Mouse (Mus musculus): ENCODE results near the gene Ddn.
"Not testable (repeated sequence)": the region's sequence is repeated elsewhere in the genome, so short reads cannot be mapped to it uniquely, and the experiment has no call there.

Ddn gene

DNA sequence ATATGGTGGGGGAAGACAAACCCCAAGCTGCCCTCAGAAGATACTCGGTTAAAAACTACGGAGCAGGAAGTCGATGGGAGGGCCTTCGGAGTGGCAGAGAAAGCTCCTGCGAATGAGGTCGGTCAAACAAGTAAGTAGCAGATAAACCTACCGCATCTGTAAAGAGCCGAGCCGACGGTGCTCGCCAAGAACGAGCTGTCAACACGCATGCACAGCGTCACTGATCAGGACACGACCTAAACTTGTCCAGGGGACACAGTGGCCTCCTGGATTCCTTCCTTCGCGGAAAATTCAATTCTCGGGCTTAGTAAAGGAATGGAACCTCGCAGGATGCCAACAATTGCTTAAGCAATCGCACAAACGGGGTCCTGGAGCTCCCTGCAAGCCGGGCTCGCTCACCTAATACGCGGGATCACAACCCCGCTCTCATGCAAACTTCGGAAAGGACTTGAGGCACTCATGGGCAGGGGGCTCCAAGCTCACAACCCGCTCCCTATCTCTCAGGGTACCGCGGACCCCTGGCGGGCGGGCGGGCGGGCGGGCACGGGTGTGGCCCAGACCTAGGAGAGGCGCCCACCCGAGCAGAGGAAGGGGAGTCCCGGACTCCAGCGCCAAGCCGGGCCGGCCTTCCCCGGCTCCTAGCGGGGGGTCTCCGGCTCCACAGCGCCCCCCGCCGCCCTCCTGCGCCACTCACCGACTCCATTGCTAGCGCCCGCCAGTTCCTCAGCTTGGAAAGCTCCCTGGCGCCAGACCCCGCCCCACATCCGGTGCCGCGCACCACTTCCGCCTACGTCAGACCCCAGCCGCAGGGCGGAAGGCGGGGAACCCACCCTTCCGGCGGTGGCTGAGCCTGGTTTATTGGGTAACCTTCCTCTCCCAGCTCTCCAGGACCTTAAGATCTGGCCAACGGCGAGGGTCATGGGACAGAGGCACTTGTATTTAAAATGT is 21.7 kb upstream of the Ddn start, which contains the start of gene Prkag1:
Gene Prkag1 (minus strand): TSS at position 786 of the 948 bp plus-strand sequence.
- DNase-seq = peak; percentile 97 to 98

DNA sequence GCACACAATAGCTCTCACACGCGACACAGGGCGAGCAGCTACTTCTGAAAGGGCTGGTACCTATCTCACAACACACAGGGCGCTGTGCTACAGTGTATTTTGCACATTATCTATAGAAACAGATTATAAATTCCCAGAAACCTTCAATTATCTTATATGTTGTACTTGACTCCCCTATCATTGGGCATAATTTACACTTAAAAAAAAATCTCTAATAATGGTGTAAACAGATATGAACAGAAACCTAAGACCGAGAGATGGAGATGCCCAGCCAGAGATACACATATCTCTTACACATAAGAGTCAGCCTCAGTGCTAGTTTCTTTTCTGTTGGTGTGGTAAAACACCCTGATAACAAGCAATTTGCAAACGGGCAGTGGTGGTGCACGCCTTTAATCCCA is 18.3 kb upstream of the Ddn start:
- no peak for DNase-seq

DNA sequence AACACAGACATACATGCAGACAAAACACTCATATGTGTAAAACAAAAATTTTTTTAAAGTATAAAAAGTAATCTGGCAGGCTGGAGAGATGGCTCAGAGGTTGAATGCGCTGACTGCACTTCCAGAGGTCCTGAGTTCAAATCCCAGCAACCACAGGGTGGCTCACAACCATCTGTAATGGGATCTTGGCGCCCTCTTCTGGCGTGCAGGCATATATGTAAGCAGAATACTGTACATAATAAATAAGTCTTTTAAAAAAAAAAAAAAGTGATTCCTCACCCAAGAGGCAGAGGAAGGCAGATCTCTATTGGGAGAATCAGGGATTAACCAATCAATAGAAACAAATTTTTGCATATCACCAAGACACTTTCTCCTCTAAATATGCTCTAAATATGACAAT is 14.1 kb upstream of the Ddn start:
- no peak for DNase-seq

DNA sequence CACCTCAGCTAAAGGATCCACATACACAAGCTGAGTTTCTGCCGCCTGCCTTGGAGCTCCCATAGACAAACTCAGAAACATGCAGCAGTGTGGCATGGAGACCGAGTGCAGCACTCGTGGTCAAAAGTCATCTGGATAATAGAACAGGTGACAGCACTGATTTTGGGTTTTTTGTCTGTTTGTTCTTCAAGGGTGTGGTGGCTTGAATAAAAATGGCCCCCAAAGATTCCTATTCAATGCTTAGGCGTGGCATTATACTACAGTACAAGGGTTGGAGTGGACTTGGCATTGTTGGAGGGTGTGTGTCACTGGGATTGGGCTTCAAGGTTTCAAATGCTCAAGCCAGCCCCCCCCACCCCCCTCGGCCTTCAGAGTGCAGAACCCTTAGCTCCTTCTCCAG is 12.9 kb upstream of the Ddn start:
- DNase-seq = no peak

DNA sequence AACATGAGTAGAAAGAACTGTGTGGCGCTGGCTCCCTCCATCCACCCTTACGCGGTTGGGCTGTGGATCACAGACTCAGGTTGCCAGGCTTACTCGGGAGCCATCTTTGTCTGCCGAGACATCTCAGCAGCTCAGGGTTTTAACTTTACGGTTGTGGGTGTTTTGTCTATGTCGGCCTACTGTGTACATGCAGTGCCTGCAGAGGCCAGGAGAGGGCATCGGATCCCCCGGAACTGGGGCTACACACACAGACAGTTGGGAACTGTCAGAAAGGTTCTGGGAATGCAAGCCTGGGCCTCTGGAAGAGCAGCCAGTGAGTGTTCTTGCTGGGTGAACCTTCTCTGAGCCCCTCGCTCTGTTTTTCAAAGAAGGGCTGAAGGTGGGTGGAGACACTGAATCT is 12.1 kb upstream of the Ddn start:
- DNase-seq = no peak

DNA sequence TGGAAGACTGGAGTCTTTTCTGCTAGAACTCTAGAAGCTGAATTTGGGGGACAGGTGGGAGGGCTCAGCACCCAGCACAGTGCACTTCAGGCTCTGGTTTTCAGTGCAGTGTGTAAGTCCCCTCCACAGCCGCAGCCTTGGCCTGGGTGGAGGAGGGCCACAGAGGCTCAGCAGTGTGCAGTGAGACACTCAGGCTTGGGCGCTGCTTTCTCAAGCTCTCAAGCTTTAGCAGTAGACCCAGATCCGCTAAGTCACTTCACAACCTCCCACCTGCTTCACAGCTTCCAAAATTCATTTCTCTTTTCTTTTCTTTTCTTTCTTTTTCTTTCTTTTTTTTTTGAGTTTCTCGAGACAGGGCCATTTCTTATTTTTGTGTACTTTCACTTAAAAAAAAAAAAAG is 11.6 kb upstream of the Ddn start:
- DNase-seq = no peak

DNA sequence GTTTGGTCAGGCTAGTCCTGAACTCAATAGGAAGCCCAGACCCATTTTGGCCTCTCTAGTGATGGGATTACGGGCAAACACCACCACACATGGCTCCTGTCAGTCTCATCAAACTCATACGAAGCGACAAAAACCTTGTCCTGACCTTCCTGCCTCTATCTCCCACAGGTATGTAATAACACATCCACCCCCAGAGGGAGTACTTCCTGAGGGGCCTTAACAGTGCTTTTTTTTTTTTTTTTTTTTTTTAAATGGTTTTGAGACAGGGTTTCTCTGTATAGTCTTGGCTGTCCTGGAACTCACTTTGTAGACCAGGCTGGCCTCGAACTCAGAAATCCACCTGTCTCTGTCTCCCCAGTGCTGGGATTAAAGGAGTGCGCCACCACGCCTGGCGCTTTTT is 8.9 kb upstream of the Ddn start:
- no peak for DNase-seq

DNA sequence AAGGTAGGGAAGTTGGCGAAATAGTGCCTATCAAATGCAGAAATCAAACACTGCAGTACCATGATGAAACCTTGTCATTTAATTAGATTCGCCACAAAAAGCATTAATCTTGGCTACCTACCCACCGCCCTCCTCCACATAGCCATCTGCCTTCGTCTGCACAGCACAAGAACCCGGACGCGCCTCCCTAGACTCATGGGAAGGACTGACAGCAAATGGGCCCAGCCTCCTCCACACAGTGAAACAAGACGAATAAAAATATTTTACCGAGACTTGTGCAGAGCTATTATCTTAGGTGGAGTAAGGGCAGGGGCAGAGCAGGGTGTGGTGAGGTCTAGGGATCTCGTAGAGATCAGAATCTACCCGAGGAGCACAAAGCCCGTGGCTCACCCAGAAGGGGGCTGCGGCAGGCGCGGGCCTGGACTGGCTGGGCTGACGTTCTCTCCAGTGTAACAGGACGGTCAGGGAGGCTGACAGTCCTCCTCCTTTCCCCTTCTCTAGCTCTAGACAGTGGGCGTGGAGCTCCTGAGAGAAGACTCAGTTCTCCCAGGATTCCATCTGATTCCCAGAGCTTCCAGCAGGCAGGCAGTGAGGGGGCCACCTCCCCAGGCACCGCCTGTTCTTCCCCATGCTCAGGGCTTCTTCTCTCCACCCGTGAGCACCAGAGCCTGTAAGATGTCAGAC is 3.6 kb upstream of the Ddn start:
- DNase-seq = no peak

DNA sequence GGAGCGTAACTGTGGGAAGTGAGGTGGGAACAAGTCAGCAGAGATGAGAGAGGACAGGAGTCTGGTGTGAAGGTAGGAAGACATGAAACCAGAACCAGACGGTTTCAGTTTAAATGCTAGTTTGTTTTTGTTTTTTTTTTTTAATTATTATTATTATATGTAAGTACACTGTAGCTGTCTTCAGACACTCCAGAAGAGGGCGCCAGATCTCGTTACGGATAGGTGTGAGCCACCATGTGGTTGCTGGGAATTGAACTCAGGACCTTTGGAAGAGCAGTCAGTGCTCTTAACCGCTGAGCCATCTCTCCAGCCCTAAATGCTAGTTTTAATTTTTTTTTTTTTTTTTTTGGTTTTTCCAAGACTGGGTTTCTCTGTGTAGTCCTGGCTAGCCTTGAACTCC is 922 bp upstream of the Ddn start:
- not testable (repeated sequence) for DNase-seq

DNA sequence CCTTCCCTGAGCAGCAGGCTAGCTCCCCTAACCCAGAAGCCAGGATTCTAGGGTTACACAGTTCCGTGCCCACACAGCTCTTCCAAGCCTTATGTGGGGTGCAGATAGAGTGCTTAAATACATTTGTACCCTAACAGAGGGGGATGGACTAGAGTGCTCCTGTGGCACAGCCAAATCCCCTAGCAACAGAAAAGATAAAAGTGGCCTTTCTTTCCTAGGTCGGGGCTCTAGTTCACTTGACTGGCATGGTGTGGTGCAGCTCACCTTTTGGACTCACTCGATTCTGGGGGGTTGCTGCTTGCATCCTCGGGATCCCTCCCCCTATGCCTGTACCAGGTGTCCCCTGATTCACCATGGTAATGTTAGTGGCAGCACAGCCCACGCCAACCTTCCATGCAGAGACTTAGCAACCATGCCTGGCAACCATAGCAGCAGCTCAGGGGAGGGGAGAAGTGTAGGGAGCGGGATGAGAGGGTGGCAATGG is 597 bp downstream of the Ddn start:
- DNase-seq = no peak

DNA sequence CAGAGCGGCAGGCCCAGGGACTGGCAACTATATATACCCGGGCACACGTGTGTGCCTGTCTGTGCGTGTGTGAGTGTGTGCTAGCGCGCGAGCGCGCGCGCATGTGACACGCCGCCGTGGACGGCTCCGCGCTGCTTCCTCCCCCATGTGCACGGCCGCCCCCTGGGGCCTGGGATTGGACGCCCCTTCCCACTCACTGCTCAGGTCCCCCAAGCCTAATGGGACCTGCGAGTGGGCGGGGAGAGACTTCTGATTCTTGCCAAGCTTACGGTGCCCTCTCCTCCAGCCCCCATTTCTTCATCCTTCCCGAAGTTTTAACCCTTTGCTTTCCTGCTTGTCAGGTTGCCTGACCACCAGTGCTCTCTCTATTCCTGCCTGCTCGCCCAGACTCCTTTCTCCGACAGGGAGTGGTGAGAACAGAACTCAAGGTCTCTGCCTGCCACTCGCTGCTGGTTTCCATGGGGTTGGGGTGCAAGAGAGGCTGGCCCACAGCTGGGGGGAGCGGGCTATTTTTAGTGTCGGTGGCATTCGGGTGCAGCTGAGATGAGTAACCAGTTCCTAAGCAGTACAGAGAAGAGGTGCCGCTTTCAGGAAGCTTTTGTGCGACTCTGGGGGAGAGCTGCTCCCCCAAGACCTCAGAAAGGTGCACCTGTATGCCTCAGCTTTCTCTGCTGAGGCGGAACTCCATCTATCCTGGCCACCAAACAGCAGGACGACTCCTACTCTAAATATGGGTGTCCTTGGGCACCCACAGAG is 1.2 kb downstream of the Ddn start:
- peak in 1 of 2 experiments; percentile 12 for DNase-seq

DNA sequence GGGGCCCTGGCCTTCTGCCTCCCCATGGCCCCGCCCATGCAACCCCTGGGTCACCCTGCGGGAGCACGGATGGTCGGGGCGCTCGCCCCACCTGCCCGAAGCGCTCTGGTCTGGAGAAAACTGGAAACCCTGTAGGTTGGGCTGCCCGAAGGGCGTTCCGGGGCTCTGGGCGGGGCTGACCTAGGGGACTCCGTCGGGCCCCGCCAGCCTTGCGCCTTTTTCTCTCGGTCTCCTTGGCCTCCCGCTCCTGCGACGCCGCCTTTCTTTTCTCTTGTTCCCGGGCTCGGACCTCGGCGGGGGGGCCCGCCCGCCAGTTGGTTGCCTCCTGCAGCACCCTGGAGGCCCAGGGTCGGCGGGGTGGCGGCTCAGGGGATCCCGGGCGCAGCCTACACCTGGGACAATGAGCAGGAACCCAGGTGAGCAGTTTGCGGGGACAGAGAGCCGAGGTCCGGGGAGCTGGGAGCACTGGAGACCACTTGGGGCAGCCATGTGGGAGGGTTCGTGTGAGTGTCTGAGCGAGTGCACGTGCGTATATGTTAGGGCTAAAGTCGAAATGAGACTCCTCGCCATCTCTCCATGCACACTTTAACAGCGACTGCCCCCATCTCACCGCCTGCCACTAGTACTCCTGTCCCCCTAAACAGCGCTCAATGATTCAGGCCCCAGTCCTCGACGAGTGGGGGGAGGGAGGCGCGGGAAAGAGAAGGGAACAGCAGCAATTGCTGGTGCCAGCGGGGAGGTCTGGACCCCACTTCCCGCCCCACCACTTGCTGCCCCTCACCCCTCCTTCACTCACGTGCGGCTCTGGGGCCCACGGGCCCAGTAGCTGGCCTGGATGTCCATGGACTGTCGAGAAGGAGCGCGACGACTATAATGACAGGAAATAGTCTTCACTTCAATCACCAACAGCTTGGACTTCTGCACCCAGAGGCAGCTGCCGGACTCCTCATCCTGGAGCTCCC is 2.2 kb downstream of the Ddn start:
- DNase-seq = peak in 1 of 2 experiments; percentile 32

DNA sequence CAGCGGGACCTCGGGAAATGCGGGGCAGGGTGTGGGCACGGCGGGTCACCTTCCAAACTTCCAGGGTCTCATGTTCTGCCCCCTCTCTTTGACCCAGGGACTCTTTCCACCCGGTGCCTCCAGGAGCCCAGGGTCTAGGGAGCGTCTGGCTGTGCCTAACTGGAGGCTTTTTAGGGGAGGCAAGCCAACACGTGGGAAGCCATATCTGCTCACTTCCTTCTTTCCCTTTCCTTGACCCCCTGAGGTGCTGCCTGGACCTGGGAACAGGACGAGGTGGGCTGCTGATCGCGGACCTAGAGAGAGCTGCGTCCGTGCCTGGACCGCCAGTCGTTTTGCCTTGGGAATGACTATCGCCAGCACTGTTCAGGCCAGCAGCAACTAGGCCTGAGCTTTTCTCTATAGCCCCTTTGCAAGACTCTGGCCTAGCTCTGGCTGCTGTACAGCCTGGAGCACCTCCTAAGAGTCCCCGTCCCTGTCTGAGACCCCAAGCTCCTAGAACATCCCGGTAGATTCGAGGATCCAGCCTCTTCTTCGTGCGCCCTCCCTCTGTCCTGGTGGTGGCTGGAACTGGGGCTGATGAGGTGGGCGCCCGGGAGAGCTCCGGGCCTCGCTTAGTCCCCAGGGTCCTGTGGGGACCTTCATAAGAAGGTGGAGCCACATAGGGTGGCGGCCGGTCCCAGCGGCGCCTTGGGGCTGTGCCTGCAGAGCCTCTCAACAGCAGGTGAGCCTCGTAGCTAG is 3.0 kb downstream of the Ddn start:
- no peak for DNase-seq

DNA sequence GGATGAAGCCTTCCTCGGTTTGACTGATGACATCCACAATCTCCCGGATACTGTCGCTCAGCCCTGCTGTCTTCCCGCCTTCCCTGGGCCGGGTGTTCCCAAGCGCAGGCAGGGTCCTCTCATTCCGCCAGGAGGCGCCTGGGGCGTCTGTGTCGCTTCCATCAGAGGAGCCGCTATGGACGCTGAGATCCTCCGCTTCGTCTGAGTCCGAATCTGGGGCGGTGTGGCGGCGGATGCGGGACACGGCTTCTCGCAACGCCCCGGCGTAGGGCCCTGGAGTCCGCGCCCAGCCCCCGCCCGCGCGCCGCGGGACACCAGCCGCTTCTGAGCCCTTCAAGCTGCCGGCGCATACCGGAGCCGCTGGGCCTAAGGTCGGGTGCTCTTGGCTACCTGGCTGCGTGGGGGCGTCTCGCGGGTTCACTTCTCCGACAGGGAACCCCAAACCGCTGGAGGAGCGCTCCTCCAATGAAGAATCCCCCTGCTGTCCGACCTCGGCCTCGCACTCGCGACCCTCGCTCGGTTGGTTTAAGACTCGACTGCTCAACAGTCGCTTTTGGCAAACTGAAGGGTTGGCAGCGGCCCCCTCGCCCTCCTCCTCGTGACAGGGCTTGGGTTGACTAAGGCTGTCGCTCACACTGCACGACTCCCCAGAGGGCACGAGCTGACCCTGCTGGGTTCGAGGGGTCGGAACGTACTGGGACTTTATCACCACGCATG is 3.8 kb downstream of the Ddn start:
- DNase-seq = peak; percentile 65 to 69

DNA sequence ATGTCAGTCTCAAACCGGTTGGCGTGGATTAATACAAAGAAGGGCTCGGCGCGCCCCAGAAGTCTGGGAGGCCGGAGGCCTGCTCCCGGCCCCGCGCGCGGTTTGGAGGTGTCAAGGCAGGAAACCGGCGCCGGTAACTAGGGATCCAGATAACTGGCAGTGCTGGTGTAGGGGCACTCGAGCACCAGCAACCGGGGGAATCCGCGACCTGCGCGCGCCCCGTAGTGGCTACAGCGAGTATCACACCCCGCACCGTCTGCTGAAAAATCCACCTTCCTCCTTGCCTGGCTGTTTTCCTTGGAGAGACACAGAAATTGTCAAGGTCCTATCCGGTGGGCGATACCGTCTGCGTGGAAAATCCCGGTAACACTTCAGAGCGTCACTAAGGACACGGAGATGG is 5.2 kb downstream of the Ddn start:
- DNase-seq = peak; percentile 78 to 84

DNA sequence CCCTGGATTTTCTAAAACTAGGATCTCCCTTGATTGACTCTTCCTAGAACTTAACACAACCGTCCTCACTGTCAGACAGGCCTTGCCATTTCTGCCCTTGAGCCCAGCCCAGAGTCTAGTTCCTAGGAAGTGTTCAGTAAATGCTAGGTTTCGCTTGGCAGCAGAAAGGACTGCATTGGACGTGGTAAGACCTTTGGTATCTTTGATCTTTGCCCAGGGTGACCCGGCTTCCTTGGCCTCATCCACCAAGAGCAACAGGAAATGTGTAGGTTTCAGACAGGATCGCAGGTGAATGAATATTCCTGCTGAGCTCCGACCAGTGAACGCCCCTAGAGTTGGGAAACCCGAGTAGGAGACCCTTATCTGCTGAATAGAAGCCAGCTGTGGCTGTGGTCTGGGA is 6.4 kb downstream of the Ddn start:
- DNase-seq = no peak

DNA sequence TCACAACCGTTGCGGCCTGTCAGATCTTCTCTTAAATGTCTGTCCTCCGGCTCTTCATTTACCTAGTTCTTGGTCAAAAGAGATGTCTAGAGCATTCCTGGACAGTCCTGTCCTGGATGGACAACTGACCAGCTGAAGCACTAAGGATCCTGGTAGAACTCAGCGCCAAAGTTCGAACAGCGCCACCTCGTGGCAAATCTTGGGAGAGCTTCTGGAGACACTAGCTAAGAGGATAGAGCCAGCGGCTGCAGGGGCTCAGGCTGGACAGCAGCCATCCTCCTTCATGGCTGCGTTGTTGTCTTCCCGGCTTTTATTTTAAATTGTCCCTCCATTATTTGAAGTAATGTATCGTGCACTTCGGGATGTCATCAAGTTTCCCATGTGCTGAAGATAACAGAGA is 9.9 kb downstream of the Ddn start:
- DNase-seq = peak; percentile 68 to 72

DNA sequence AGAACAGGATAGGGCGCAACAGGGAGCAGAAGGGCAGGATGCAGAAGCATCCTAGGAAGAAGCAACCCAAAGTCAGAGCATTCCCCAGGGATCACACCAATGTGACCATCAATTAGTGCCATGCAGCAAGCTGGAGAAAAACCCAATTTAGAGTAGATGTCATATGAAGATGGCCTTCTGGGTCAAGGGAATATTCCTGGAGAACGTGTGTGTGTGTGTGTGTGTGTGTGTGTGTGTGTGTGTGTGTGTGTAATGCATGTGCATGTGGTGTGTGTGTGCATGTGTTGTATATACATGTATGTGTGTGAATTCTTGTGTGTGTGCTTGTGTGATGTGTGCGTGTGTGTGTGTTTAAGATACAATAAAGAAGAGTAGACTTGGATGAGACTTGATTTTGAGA is 10.4 kb downstream of the Ddn start:
- DNase-seq = no peak

DNA sequence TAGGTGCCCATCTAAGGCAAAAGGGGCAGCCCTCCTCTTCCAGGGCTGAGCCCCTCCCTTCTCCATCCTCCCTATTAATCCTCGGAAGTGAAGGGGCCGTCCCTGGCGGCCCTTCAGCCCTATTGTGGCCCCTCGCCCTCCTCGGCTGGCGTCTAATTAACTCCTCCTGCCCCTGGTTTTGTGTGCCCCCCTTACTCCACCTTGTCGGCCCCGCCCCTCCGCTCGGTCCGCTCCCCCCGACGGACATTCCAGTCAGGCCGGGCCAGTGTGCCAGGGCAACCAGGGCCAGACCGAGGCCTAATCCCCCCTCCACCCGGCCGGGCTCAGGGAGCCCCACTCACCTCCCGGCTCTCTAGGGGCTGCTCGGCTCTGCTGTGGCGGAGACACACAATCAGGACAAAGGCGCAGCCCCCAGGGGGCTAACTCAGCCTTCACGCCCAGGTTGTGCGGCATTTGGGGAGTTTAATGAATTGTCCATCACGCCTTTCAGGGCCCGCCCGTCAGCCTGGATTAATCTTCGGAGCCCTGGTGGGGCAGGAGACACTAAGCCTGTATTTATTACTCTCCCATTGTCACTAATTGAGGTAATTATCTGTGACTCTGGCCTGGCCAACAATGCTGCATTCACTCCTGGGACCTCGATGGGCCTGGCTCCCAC is 11.3 kb downstream of the Ddn start:
- DNase-seq = no peak

Measured in lung, adult 18-20 months (tissue).